Mouse (Mus musculus): ENCODE results near the gene Cotl1. TPM values are rescaled to one million over a fixed set of nuclear protein-coding genes. Genes with fewer than 3 reads are reported as not detected.
A peak's percentile ranks its signal among the peaks of the same experiment; 100 is the strongest.

The Cotl1 gene
- polyA plus RNA-seq, 3 experiments from 2014 or later, result 181 to 242 (median 218) TPM

DNA sequence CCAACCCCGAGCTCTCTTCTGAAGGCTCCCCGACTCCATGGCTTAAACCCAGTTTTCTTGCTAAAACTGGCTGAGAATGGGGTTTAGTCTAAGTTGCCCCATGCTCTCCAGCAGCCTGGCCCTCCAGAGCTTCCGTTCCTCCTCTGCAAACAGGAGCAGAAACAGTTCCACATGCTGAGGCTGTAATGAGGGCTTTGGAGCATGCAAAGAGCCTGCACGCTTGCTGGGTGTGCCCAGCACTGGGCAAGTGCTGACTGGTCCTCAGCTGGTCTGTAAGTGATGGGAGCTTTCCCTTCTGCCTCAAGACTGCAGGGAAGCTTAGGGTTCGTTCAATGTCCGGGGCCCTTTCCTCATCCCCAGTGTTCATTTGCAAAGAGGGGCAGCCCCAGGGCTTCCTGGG is 24.1 kb downstream of the Cotl1 start:
- no peak for ATAC-seq

DNA sequence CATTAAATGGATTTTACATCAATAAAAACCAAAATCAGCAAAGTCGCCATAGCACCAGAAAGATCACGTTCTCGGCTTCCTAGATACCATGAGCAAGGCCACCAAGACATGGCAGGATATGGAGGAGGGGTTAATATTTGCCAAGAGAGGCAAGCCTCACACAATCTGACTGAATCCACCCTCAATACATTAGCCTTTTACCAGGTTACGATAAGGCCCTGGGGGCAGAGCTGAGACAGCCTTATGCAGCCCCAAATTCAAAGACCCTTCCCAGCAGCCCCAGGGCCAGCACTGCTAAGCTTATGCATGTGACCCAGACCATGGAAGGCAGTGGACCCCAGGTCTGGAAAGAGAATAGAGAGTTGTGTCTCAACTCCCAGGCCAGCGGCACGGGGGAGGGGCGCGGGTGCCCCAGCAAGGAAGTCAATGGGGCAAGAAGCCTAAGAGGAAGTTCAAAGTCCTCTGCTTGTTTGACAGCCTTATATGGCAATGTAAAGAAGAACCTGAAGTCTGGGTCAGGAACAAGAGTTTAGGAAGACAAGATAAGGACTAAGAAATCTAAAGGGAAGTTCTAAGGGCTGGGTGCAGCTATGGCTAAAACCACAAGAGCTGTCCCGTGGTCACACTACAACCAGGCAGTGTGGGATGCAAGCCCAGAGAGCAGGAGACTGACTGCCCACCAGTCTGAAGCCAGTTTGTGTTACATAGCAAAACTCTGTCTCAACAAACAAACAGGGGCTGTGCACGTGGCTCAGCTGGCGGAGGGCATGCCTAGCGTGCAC is 27.5 kb downstream of the Cotl1 start:
- ATAC-seq, result peak; percentile 55

DNA sequence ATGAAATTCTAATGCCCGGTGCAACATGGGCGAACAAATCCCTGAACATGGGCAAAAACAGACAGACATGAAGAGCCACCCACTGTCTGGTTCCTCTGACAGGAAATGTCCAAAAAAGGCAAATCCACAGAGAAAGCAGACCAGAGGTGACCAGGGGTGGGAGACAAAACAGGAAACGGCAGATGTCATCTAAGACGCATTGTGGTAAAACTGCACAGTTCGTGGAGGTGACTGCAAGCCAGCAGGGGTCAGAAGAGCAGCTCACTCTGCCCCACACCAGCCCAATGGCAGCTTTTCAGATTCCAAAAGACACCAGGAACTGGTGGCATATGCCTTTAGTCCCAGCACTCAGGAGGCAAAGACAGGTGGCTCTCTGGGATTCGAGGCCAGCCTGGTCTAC is 28.4 kb downstream of the Cotl1 start:
- ATAC-seq, result peak; percentile 55

DNA sequence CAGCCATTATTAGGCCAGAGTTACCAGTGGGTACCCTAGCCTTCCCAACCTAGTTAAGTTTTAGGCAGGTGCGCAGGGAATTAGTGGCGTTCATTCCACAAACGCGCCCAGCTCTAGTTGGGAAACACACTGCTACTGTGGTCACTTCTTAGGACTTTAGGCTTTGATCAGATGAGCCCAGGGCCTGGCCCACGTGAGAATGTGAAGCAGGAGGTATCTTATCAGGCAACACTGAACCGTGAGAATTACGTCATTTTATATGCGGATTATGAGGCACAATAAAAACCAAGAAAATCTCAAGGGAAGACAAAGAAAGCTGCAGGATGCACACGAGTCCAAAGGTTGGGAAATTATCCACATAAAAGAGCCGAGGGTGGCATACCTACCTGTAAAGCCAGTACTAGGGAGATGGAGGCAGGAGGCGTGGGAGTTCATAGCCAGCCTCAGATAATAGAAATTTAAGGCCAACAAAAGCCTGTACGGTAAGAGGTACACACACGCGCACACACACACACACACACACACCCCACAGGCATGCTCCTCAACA is 29.3 kb downstream of the Cotl1 start:
- no peak for ATAC-seq

DNA sequence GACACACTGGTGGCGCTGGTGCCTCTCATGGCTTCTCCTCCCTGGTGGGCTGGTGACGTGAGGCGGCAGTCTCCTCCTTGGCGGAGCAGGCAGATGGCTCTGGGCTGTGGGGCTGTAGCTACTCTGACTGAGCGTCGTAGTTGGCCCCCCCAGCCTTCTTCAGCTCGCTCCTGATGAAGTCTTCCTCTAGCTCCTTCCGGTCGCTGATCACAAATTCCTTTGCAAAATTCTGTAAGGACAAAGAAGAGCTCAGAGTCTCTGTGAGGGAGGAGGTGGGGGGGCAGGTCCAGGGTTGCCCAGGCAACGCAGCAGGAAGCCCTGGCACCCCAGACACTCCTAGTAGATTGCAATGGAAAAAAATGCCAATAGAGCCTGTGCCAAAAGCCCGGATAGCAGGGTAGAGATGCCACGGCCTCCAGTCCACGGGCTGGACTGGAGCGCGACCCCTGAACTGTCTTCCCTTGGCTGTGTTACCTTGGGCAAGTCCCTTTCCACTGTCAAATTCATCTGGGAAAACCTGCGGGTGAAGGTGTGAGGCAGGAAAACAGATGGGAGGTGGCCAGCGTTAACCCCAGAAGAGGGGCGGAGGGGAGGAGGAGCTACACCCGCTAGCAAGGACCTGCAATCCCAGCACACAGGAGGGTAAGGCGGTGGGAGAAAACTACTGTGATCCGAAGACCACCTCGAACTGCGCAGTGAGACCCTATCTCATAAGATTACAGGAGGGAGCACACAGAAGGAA is 30.0 kb downstream of the Cotl1 start:
- no peak for ATAC-seq

DNA sequence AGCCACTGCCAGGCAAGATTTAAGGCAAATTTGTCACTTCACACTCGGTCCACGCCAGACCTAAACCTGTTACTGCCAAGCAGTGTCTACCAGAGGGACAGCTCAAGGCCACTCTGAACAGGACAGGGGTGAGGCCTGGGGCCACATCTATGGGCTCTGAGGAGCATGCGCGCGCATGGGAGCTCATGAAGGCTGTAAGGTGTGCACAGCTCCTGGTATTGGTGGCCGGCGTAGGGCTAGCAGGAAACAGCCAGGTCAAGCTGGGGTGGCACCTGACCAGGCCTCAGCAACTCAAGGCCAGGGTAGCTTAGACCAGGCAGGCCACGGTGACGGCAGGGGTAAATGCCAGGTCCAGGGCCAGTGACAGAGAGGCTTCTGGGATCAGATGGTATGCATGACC is 30.7 kb downstream of the Cotl1 start:
- no peak for ATAC-seq

DNA sequence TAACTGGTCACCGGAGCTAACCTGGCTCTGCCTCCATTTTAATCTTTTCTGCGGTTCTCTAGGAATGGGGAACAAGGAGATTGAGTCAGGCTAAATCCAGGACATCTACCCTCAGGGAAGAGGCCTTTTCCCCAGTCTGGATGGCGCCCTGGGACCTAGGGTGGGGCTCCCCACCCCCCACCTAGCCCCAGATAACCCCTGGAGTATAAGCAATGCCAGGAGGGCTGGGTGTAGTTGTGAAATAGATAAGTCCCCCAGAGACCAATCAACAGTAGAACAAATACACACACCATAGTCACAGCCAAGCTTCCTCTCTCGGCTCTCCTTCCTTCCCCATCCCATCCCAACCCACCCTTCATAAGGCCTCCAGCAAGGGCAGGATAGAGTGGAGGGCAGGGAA is 32.7 kb downstream of the Cotl1 start:
- no peak for ATAC-seq

DNA sequence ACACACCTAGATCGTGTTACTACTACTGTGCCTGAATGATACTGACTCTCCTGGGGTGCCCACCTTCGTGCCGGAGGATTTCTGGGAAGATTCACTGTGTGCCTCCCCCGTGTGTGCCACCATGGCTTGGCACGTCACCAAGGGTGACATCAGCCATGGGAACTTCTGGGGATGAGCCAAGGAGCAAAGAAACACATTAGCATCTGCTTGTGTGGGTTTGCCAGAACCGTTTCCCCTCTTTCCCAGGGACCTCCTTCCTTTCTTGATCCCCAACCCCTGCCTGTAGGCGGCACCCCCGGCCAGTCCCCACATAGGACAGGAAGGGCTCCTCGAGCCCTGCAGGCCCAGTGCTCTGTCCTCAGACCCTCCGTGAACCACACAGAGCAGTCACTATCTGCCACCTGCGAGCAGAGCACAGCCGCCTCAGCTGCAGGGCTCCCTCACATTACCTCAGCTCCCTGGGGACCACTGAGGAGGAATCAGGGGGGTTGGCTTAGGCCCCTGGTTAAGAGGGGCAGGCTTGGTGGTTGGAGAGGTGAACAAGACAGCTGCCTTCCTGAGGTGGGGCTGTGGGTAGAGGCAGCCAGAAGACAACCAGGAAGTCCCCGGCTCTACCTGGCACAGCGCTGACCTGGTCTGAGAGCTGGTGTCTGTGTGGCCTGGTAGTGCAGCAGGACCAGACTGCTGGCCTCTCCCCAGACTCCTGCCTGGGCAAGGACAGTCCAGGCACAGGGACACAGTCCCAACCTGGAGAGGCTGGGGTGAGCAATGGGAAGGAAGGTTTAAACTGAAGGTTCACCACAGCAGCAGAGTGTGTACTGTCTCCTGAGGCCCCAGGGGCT is 33.7 kb downstream of the Cotl1 start:
- ATAC-seq, result peak; percentile 18

DNA sequence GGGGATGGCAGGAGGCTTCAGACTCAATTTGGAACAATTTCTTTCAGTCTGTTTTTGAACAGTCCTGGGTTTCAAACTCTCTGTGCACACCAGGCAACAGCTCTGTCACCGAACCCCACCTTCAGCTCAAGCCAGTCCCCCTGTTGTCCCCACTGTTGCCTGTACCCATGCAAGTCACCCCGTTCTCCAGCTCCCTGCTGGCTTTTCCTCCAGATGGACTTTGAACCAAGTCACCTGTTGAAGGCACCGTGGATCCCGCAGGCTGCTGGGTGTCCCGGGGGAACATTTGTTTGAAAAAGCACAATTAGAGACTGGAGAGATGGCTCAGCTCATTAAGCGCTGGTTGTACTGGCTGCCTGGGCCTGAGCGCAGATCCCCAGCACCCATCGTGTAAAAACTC is 35.1 kb downstream of the Cotl1 start:
- no peak for ATAC-seq

DNA sequence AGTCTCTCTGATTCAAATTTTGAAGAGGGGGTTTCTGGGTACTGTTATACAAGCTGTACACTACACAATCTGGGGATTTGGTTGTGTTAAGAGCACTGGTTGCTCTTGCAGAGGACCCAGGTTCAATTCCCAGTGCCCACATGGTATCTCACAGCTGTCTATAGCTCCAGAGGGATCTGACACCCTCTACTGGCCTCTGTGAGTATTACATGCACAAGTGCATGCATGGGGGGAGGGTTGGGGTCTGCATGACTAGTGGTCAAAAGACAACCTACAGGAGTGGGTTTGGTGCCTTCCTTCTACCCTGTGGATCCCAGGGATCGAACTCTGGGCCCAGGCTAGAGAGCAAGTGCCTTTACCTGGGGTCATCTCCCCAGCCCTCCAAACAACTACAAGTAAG is 37.8 kb downstream of the Cotl1 start:
- no peak for ATAC-seq

DNA sequence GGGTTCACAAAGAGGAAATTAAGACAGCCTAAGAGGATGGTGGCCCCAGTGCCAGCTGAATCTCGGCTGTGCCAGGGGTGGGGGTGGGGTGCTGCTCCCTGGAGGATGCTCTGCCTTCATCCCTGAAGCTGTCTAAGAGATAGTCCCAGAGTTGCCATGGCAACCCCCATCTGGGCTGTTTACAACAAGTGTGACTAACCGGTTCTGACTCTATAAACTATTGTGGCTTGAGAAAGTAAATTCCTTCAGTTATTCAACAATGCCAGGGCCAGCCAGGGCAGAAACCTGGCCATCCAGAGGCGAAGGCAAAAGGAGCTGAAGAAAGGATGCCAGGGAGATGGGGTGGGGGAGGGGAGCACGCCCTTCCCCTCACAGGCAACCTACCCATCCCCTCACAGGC is 39.2 kb downstream of the Cotl1 start:
- ATAC-seq, result no peak

DNA sequence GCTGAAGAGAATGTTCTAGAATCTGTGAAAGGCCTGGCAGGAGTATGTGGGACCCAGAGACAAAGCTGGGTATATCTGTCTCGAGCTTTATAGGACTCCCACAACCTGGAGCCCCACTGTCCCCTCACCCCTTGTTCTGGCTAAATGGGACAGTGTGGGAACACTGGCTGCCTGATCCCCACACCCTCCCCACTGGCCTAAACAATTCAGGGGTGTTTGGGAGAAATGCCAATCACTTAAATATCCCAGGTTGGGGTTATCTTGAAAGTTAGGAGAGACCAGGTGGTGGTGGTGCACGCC is 41.4 kb downstream of the Cotl1 start:
- no peak for ATAC-seq

DNA sequence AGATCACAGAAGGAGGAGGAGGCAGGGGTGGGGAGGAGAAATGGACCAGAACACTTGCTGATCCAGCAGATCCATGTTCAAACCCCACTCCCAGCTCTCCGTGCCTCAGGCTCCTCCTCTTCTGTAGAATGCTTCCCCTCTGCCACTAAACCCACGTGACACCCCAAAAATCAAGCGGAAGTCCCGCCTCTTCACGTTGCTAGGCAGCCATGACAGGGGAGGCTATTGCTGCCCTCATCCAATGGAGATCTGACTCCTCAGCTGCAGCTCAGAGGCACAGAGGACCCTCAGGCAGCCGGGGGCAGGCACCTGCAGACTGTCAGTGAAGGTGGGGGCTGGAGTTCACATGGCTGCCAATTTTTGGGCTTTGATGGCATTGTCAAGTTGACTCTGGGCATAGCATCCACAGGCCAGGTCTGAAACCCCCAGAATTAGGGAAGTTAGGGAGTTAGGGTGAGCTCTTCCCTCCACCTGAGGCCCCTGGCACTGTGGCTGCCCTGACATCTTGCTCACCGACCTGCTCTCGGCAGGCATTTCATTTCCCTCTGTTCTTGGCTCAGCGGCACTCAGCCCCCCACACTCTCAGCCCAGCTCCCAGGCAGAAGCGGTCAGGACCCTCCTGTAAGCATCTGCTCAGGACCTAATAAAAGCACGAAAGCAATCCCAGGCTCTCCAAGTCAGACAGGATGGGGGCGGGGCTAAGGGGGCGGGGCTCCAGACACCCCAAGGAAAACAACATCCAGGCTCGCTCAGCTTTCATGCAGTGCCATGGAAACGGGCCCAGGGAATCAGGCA is 42.0 kb downstream of the Cotl1 start:
- peak; percentile 81 for ATAC-seq

DNA sequence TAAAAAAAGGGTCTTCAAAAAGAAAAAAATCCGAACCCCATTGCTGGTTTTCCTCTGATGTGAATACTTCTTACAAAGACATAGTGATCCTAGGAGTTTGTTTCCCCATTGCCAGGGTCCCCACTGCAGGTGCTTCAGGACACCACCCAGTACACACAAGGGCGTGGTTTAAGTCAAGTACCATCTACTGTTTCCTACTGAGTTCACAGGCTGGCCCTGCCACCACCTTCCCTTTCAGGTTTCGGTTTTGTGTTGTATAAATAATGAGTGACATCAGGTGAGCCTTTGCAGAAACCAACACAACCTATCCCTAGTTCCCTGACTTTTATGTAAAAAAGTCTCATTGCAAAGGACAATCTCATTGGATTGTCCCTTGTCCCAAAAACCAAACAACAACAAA is 44.7 kb downstream of the Cotl1 start:
- ATAC-seq, result peak; percentile 34

DNA sequence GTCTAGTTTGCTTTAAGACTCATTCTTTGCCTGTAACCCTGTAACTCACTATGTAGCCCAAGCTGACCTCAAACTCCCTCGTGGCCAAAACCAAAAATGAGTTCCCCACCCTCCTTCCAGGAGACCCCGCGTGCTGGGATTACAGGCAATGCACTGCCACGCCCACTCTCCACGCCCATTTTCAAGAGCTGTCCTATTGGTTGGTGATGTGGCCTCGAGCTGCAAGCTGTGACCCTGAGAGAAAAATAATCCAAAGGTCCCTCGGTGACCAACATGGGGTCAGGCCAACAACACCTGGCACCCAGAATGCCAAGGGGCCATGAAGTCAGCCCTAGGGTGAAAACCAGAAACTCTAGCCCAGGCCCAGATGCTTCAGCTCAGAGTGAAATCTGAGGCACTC is 45.7 kb downstream of the Cotl1 start:
- ATAC-seq, result no peak

DNA sequence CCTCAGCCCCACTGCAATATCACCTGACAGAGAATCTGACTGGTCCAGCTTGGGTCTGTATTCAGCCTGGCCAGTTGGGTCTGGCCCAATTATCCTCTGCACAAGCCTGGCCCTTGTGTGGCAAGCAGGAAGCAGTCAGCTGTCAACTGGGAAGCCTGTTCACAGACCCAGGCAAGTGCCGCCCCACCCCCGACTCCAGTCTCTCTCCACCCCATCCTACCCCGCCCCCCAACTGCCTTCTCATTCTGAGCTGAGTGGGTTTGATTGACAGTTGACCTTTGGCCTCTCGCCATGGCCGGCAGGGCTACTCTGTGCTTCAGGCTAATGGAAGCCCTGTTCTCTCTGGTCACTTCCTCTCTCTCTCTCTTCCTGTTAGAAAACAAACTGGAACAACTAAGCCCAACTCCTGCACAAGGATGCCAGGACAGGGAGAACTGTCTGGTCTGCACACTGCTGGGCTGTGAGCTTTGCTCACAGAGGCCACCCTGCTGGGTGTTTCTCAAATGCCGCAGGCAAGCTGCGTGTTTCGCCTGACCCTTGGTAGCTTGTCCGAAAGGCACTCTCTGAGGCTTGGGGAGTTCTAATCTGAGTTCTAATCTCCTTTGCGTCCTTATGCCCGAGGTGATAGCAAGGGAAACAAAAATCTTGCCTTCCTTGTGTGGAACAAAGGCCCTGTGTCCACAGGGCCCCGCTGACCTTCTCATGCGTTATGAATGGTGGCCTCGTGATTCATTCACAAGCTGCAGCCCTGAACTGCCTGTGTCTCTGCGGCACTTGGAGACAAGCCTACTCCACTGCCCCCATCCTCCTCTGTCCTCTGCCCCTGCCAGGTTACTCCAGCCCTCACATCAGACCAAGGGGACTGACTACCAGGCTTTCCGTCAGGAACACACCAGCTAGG is 48.3 kb downstream of the Cotl1 start:
- ATAC-seq, result no peak

DNA sequence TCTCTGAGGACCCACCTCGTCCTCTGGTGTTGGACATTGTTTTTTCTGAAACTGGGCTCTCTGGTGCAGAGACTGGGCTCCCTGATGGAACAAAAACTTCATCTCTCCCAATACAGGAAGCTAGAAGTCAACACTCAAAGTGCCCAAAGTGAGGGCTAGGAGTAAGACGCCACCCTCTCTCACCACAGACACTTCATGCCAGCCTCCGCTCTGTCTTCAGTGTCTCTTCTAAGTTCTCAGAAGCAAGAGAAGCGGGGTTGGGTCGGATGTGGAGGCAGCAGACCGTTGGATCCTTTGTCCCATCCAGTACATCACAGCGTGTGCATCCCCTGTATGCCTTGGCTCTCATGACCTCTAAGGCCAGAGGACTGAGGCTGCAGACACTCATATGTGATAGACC is 50.8 kb downstream of the Cotl1 start:
- peak; percentile 38 for ATAC-seq

DNA sequence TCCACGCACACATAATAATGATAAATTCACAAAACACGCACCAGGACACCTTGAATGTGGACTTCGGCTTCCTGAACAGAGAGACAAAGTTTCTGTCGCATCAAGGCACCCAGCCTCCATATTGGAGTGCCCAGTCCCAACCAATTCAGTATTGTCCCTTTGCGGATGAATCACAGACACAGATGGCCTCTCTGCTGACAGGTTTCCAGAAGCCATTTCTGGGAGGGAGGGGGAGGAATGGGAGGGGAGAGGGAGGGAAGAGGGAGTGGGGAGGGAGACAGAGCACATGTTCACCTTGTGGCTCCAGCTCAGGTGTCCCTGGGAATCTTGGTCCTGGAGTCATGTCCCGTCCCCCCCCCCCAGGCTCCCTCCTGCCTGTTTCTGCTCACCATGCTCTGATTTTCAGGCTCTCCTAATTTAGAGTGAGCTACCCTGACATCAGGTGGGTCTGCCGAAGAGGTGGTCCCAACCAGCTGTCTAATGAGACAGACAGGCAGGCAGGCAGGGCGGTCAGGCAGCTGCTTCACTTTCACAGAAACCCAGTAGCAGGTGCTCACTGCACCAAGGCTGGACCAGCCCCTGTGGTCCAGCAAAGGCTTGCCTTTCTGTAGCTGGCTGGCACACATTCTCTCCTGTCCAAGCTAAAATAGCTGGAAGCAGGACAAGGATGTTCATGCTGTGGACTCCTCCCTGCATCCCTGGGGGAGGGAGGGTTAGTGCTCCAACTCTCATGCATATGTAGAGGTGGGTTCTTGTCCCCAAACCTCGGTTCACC is 51.5 kb downstream of the Cotl1 start:
- no peak for ATAC-seq

DNA sequence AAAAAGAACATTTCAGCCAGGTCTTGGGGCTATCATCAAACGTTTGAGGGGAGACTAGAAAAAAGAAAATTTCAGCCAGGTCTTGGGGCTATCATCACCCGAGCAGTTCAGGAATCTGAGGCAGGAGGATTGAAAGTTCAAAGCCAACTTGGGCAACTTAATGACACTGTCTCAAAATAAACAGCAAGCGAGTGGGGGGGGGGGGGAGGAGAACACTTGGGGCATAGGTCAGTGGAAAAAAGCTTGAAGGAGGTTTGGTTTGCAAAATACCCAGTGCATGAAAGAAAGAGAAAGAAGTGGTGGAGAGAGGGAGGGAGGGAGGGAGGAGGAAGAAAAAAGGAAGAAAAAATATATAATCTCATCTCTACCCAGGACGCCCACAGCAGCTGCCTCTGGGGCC is 53.0 kb downstream of the Cotl1 start:
- no peak for ATAC-seq

DNA sequence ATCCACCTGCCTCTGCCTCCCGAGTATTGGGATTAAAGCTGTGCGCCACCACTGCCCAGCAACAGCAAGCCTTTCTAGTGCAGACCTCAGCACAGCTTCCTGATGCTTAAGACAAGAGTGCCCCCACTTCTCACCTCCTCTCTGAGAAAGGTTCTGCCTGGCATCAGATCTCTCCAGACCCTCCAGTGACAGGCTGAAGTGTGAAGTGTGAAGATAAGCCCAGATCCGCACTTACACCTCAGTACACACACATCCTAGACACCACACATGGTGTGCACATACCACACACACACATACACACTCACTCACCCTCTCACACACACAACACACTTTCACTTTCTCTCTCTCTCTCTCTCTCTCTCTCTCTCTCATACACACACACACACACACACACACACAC is 53.5 kb downstream of the Cotl1 start:
- ATAC-seq, result peak; percentile 39

Measured in inflammation-experienced regulatory T-cells, adult 6 months (primary cell).